Mouse (Mus musculus): Measurements from ENCODE around the gene Stk11. TPM values are rescaled to one million over a fixed set of nuclear protein-coding genes. Genes with fewer than 3 reads are reported as not detected.

The Stk11 gene
- polyA plus RNA-seq, 1 experiment = 70.3 TPM

- Histone ChIP-seq H3K9ac (ENCODE audit: low read depth, poor library complexity, severe bottlenecking) (no peak overlapping the region), H3K36me3 (ENCODE audit: control insufficient read depth, insufficient read depth, low read length, poor library complexity, severe bottlenecking) (peaks cover 17% of the 10 kb centered on the region), H3K4me3 (ENCODE audit: low read depth, low read length) (no peak overlapping the region), H3K9me3 (replicated peaks; ENCODE audit: control insufficient read depth, insufficient read depth, low read length, poor library complexity, severe bottlenecking) (no peaks in the 10 kb centered on the region), H3K27me3 (ENCODE audit: control insufficient read depth, insufficient read depth, low read length, poor library complexity, severe bottlenecking) (no peaks in the 10 kb centered on the region), H3K4me1 (ENCODE audit: control insufficient read depth, insufficient read depth, low read length) (no peaks in the 10 kb centered on the region), H3K27ac (ENCODE audit: insufficient read depth, low read length) (no peak overlapping the region)
- TF ChIP-seq POLR2A (IDR thresholded peaks at IDR 0.05; ENCODE audit: insufficient read depth, low read length) = no peak
- peak; percentile 81 for TF ChIP-seq CTCF (IDR thresholded peaks at IDR 0.05; ENCODE audit: low read depth, low read length)
- 0 out of 2 replicates have a peak, but pooled peaks have one; percentile 8 for TF ChIP-seq EP300 (IDR thresholded peaks at IDR 0.05; ENCODE audit: insufficient read depth, low read depth, low read length)
These were observed 29.5 kb downstream of the Stk11 start for GRCm38 (mm10) chr10:80144864-80145838.

GRCm38 (mm10) chr10:80145896-80146295, 30.3 kb downstream of the Stk11 start:
- peaks cover 17% of the 10 kb centered on the region for H3K36me3 ChIP-seq (ENCODE audit: control insufficient read depth, insufficient read depth, low read length, poor library complexity, severe bottlenecking)

GRCm38 (mm10) chr10:80146568-80147011, 31.0 kb downstream of the Stk11 start:
- Histone ChIP-seq H3K4me1 (ENCODE audit: control insufficient read depth, insufficient read depth, low read length) (no peaks in the 10 kb centered on the region), H3K27ac (ENCODE audit: insufficient read depth, low read length) (peak overlapping the region; percentile 25), H3K36me3 (ENCODE audit: control insufficient read depth, insufficient read depth, low read length, poor library complexity, severe bottlenecking) (peaks cover 17% of the 10 kb centered on the region), H3K9me3 (replicated peaks; ENCODE audit: control insufficient read depth, insufficient read depth, low read length, poor library complexity, severe bottlenecking) (no peaks in the 10 kb centered on the region), H3K9ac (ENCODE audit: low read depth, poor library complexity, severe bottlenecking) (no peak overlapping the region), H3K27me3 (ENCODE audit: control insufficient read depth, insufficient read depth, low read length, poor library complexity, severe bottlenecking) (no peaks in the 10 kb centered on the region), H3K4me3 (ENCODE audit: low read depth, low read length) (no peak overlapping the region)
- TF ChIP-seq CTCF (IDR thresholded peaks at IDR 0.05; ENCODE audit: low read depth, low read length) = no peak
- no peak for TF ChIP-seq EP300 (IDR thresholded peaks at IDR 0.05; ENCODE audit: insufficient read depth, low read depth, low read length)
- no peak for TF ChIP-seq POLR2A (IDR thresholded peaks at IDR 0.05; ENCODE audit: insufficient read depth, low read length)

More at GRCm38 (mm10) chr10:80145896-80146295, 30.3 kb downstream of the Stk11 start:
- no peaks in the 10 kb centered on the region for H3K9me3 ChIP-seq (replicated peaks; ENCODE audit: control insufficient read depth, insufficient read depth, low read length, poor library complexity, severe bottlenecking)
- H3K9ac ChIP-seq (ENCODE audit: low read depth, poor library complexity, severe bottlenecking) = no peak overlapping the region
- no peaks in the 10 kb centered on the region for H3K27me3 ChIP-seq (ENCODE audit: control insufficient read depth, insufficient read depth, low read length, poor library complexity, severe bottlenecking)
- TF ChIP-seq CTCF (IDR thresholded peaks at IDR 0.05; ENCODE audit: low read depth, low read length) (no peak), POLR2A (IDR thresholded peaks at IDR 0.05; ENCODE audit: insufficient read depth, low read length) (no peak), EP300 (IDR thresholded peaks at IDR 0.05; ENCODE audit: insufficient read depth, low read depth, low read length) (no peak)
- no peaks in the 10 kb centered on the region for H3K4me1 ChIP-seq (ENCODE audit: control insufficient read depth, insufficient read depth, low read length)
- no peak overlapping the region for H3K4me3 ChIP-seq (ENCODE audit: low read depth, low read length)
- H3K27ac ChIP-seq (ENCODE audit: insufficient read depth, low read length) = no peak overlapping the region

- no peak for TF ChIP-seq POLR2A (IDR thresholded peaks at IDR 0.05; ENCODE audit: insufficient read depth, low read length)
- no peak for TF ChIP-seq CTCF (IDR thresholded peaks at IDR 0.05; ENCODE audit: low read depth, low read length)
- TF ChIP-seq EP300 (IDR thresholded peaks at IDR 0.05; ENCODE audit: insufficient read depth, low read depth, low read length) = no peak
- H3K27me3 ChIP-seq (ENCODE audit: control insufficient read depth, insufficient read depth, low read length, poor library complexity, severe bottlenecking) = no peaks in the 10 kb centered on the region
- no peak overlapping the region for H3K9ac ChIP-seq (ENCODE audit: low read depth, poor library complexity, severe bottlenecking)
- H3K9me3 ChIP-seq (replicated peaks; ENCODE audit: control insufficient read depth, insufficient read depth, low read length, poor library complexity, severe bottlenecking) = no peaks in the 10 kb centered on the region
- H3K4me3 ChIP-seq (ENCODE audit: low read depth, low read length) = no peak overlapping the region
- H3K27ac ChIP-seq (ENCODE audit: insufficient read depth, low read length) = peak overlapping the region; percentile 25
- peaks cover 2% of the 10 kb centered on the region for H3K4me1 ChIP-seq (ENCODE audit: control insufficient read depth, insufficient read depth, low read length)
- H3K36me3 ChIP-seq (ENCODE audit: control insufficient read depth, insufficient read depth, low read length, poor library complexity, severe bottlenecking) = peaks cover 17% of the 10 kb centered on the region
These were observed 31.6 kb downstream of the Stk11 start for GRCm38 (mm10) chr10:80147146-80147718.

DNA sequence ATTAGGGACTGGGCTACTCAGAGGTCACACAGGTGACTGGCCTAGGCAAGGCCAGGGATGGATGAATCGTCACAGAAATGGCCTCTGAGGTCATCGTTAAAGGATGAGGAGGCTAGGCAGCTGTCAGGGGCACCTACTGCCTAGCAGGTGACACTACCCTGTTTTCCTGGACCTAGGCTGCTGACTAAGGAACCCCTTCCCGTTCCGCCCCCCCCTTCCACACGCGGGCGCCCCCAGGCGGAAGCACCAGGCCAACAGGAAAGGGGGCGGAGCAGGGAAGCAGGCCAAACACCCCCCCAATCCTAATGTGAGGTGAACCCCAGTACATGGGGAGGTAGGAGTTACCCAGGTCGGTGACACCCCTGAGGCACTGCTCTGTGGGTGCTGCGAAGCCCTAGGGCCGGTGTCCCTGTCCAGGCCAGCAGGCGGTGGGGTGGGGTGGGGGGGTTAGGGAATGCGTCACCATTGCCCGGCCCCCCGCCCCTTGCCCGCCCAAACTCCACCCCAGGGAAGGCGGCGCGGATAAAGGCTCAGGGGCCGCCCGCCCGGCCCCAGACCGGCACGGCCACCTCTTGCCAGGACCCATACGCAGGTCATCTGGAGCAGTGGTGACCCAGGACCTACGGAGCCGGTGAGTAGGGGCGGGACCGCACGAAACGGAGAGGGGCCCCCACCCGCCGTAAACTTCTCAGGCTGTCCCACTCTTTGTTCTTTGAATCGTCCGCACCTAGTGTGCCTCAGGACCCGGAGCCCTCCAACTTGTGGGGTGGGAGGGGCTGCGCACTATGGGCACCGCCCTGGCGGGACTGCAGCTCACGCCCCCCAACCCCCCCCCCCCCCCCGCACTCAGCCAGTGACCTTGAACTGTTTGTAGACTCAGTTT, 32.4 kb downstream of the Stk11 start, which contains the start of gene Midn:
Gene Midn (plus strand): TSS at position 554 of the 883 bp plus-strand sequence.
- Histone ChIP-seq H3K27ac (ENCODE audit: insufficient read depth, low read length) (peak within 1 kb of the TSS; percentile 96), H3K4me3 (ENCODE audit: low read depth, low read length) (peak within 1 kb of the TSS; percentile 96), H3K4me1 (ENCODE audit: control insufficient read depth, insufficient read depth, low read length) (peaks cover 6% of the 10 kb centered on the region), H3K27me3 (ENCODE audit: control insufficient read depth, insufficient read depth, low read length, poor library complexity, severe bottlenecking) (no peaks in the 10 kb centered on the region), H3K9me3 (replicated peaks; ENCODE audit: control insufficient read depth, insufficient read depth, low read length, poor library complexity, severe bottlenecking) (no peaks in the 10 kb centered on the region), H3K36me3 (ENCODE audit: control insufficient read depth, insufficient read depth, low read length, poor library complexity, severe bottlenecking) (peaks cover 17% of the 10 kb centered on the region), H3K9ac (ENCODE audit: low read depth, poor library complexity, severe bottlenecking) (peak within 1 kb of the TSS; percentile 88)
- peak; percentile 61 for TF ChIP-seq CTCF (IDR thresholded peaks at IDR 0.05; ENCODE audit: low read depth, low read length)
- TF ChIP-seq POLR2A (IDR thresholded peaks at IDR 0.05; ENCODE audit: insufficient read depth, low read length) = peak; percentile 86
- TF ChIP-seq EP300 (IDR thresholded peaks at IDR 0.05; ENCODE audit: insufficient read depth, low read depth, low read length) = 0 out of 2 replicates have a peak, but pooled peaks have one; percentile 2
